Mouse (Mus musculus): ENCODE results near the gene Abcc10. TPM values are rescaled to one million over a fixed set of nuclear protein-coding genes. Genes with fewer than 3 reads are reported as not detected.

Abcc10 gene
- polyA plus RNA-seq, 1 experiment from 2014 or later, result 4.3 TPM

GRCm38 (mm10) chr17:46310515-46310914 lies 17.6 kb downstream of the Abcc10 start:
- no peaks in the 10 kb centered on the region for H3K36me3 ChIP-seq
- no peak for ATAC-seq (replicated peaks; ENCODE audit: insufficient number of reproducible peaks, insufficient read depth, low FRiP score, low read depth)
- H3K4me3 ChIP-seq, result no peak overlapping the region
- H3K27me3 ChIP-seq, result no peaks in the 10 kb centered on the region
- WGBS, result 79% methylated on average over 10 of the region's 10 CpGs
- peaks cover 8% of the 10 kb centered on the region for H3K4me1 ChIP-seq (replicated peaks)
- no peak overlapping the region for H3K27ac ChIP-seq
- H3K9me3 ChIP-seq (replicated peaks), result no peaks in the 10 kb centered on the region
- H3K9ac ChIP-seq, result no peak overlapping the region
- H3K4me2 ChIP-seq, result no peak overlapping the region

GRCm38 (mm10) chr17:46309835-46310234 lies 18.3 kb downstream of the Abcc10 start:
- 39% methylated on average over 12 of the region's 12 CpGs for WGBS
- Histone ChIP-seq H3K4me3 (no peak overlapping the region), H3K27ac (0 out of 2 replicates have a peak overlapping the region, but pooled peaks have one; percentile 35), H3K27me3 (no peaks in the 10 kb centered on the region), H3K4me2 (no peak overlapping the region), H3K36me3 (no peaks in the 10 kb centered on the region), H3K9ac (no peak overlapping the region), H3K4me1 (replicated peaks) (peaks cover 8% of the 10 kb centered on the region), H3K9me3 (replicated peaks) (no peaks in the 10 kb centered on the region)
- peak; percentile 76; the same call in 1 of the 2 replicates for ATAC-seq (replicated peaks; ENCODE audit: insufficient number of reproducible peaks, insufficient read depth, low FRiP score, low read depth)

- ATAC-seq (replicated peaks; ENCODE audit: insufficient number of reproducible peaks, insufficient read depth, low FRiP score, low read depth), result no peak
- no peak overlapping the region for H3K9ac ChIP-seq
- no peaks in the 10 kb centered on the region for H3K9me3 ChIP-seq (replicated peaks)
- no peak overlapping the region for H3K27ac ChIP-seq
- no peaks in the 10 kb centered on the region for H3K36me3 ChIP-seq
- H3K4me3 ChIP-seq, result no peak overlapping the region
- H3K4me1 ChIP-seq (replicated peaks), result peaks cover 8% of the 10 kb centered on the region
- no peak overlapping the region for H3K4me2 ChIP-seq
- no peaks in the 10 kb centered on the region for H3K27me3 ChIP-seq
- 91% methylated on average over 15 of the region's 15 CpGs for WGBS
Measured at GRCm38 (mm10) chr17:46306956-46307355, 21.2 kb downstream of the Abcc10 start.

GRCm38 (mm10) chr17:46304184-46304583 lies 24.0 kb downstream of the Abcc10 start:
- Histone ChIP-seq H3K4me3 (no peak overlapping the region), H3K27ac (no peak overlapping the region), H3K27me3 (peaks cover 13% of the 10 kb centered on the region), H3K36me3 (no peaks in the 10 kb centered on the region), H3K4me1 (replicated peaks) (no peaks in the 10 kb centered on the region; the same call in 1 of the 2 replicates), H3K9me3 (replicated peaks) (no peaks in the 10 kb centered on the region), H3K9ac (no peak overlapping the region), H3K4me2 (no peak overlapping the region)
- 92% methylated on average over 9 of the region's 9 CpGs for WGBS
- ATAC-seq (replicated peaks; ENCODE audit: insufficient number of reproducible peaks, insufficient read depth, low FRiP score, low read depth), result no peak

- H3K4me3 ChIP-seq, result no peak overlapping the region
- H3K4me1 ChIP-seq (replicated peaks), result peaks cover 17% of the 10 kb centered on the region
- WGBS, result 65% methylated on average over 12 of the region's 12 CpGs
- H3K27me3 ChIP-seq, result peaks cover 35% of the 10 kb centered on the region
- H3K9me3 ChIP-seq (replicated peaks), result no peaks in the 10 kb centered on the region
- no peak for ATAC-seq (replicated peaks; ENCODE audit: insufficient number of reproducible peaks, insufficient read depth, low FRiP score, low read depth)
- H3K4me2 ChIP-seq, result no peak overlapping the region
- no peaks in the 10 kb centered on the region for H3K36me3 ChIP-seq
- H3K9ac ChIP-seq, result no peak overlapping the region
- no peak overlapping the region for H3K27ac ChIP-seq
Measured at GRCm38 (mm10) chr17:46301892-46302291, 26.3 kb downstream of the Abcc10 start.

GRCm38 (mm10) chr17:46298220-46298913 lies 29.8 kb downstream of the Abcc10 start:
- under 1% methylated on average over 48 of the region's 48 CpGs for WGBS
- Histone ChIP-seq H3K27ac (no peak overlapping the region), H3K27me3 (peaks cover 63% of the 10 kb centered on the region), H3K9ac (peak overlapping the region; percentile 66), H3K9me3 (replicated peaks) (no peaks in the 10 kb centered on the region), H3K36me3 (no peaks in the 10 kb centered on the region), H3K4me1 (replicated peaks) (peaks cover 17% of the 10 kb centered on the region), H3K4me3 (peak overlapping the region; percentile 66), H3K4me2 (peak overlapping the region; percentile 100)
- peak; percentile 55; the same call in 1 of the 2 replicates for ATAC-seq (replicated peaks; ENCODE audit: insufficient number of reproducible peaks, insufficient read depth, low FRiP score, low read depth)

- Histone ChIP-seq H3K4me1 (replicated peaks) (peaks cover 17% of the 10 kb centered on the region), H3K4me3 (peak within 1 kb of the TSS; percentile 66), H3K27me3 (peaks cover 69% of the 10 kb centered on the region), H3K4me2 (peak within 1 kb of the TSS; percentile 100), H3K9ac (peak within 1 kb of the TSS; percentile 66), H3K27ac (no peak within 1 kb of the TSS), H3K36me3 (no peaks in the 10 kb centered on the region), H3K9me3 (replicated peaks) (no peaks in the 10 kb centered on the region)
- ATAC-seq (replicated peaks; ENCODE audit: insufficient number of reproducible peaks, insufficient read depth, low FRiP score, low read depth), result peak; percentile 18; the same call in 1 of the 2 replicates
- WGBS, result under 1% methylated on average over 78 of the region's 86 CpGs
Measured at GRCm38 (mm10) chr17:46297364-46298219, 30.6 kb downstream of the Abcc10 start, which contains the start of gene Dlk2. TSS of gene Dlk2 (plus strand) at chr17:46297421.

- Histone ChIP-seq H3K4me1 (replicated peaks) (peaks cover 17% of the 10 kb centered on the region), H3K9ac (peak overlapping the region; percentile 66), H3K27me3 (peaks cover 69% of the 10 kb centered on the region), H3K4me3 (peak overlapping the region; percentile 66), H3K9me3 (replicated peaks) (no peaks in the 10 kb centered on the region), H3K27ac (no peak overlapping the region), H3K36me3 (no peaks in the 10 kb centered on the region), H3K4me2 (peak overlapping the region; percentile 100)
- ATAC-seq (replicated peaks; ENCODE audit: insufficient number of reproducible peaks, insufficient read depth, low FRiP score, low read depth), result no peak
- 11% methylated on average over 6 of the region's 6 CpGs for WGBS
Measured at GRCm38 (mm10) chr17:46297028-46297363, 31.2 kb downstream of the Abcc10 start.

GRCm38 (mm10) chr17:46296601-46297000 lies 31.6 kb downstream of the Abcc10 start:
- Histone ChIP-seq H3K4me2 (no peak overlapping the region), H3K4me3 (peak overlapping the region; percentile 66; the same call in 1 of the 2 replicates), H3K27me3 (peaks cover 69% of the 10 kb centered on the region), H3K27ac (no peak overlapping the region), H3K9ac (no peak overlapping the region), H3K9me3 (replicated peaks) (no peaks in the 10 kb centered on the region), H3K4me1 (replicated peaks) (peaks cover 17% of the 10 kb centered on the region), H3K36me3 (no peaks in the 10 kb centered on the region)
- ATAC-seq (replicated peaks; ENCODE audit: insufficient number of reproducible peaks, insufficient read depth, low FRiP score, low read depth), result no peak
- WGBS, result 43% methylated on average over 6 of the region's 6 CpGs

GRCm38 (mm10) chr17:46287678-46288095 lies 40.5 kb downstream of the Abcc10 start:
- Histone ChIP-seq H3K9me3 (replicated peaks) (no peaks in the 10 kb centered on the region), H3K27me3 (no peaks in the 10 kb centered on the region), H3K9ac (no peak overlapping the region), H3K4me2 (no peak overlapping the region), H3K27ac (peak overlapping the region; percentile 11; the same call in 1 of the 2 replicates), H3K4me1 (replicated peaks) (peaks cover 11% of the 10 kb centered on the region), H3K4me3 (no peak overlapping the region), H3K36me3 (no peaks in the 10 kb centered on the region)
- WGBS, result 49% methylated on average over 11 of the region's 11 CpGs
- ATAC-seq (replicated peaks; ENCODE audit: insufficient number of reproducible peaks, insufficient read depth, low FRiP score, low read depth), result peak; percentile 70

- H3K4me1 ChIP-seq (replicated peaks), result peaks cover 28% of the 10 kb centered on the region
- no peak overlapping the region for H3K4me2 ChIP-seq
- H3K27me3 ChIP-seq, result no peaks in the 10 kb centered on the region
- H3K9me3 ChIP-seq (replicated peaks), result no peaks in the 10 kb centered on the region
- no peaks in the 10 kb centered on the region for H3K36me3 ChIP-seq
- WGBS, result 51% methylated on average over 6 of the region's 6 CpGs
- no peak overlapping the region for H3K4me3 ChIP-seq
- H3K27ac ChIP-seq, result no peak overlapping the region
- no peak for ATAC-seq (replicated peaks; ENCODE audit: insufficient number of reproducible peaks, insufficient read depth, low FRiP score, low read depth)
- no peak overlapping the region for H3K9ac ChIP-seq
Measured at GRCm38 (mm10) chr17:46285407-46285806, 42.7 kb downstream of the Abcc10 start.

All from heart, embryonic 15.5 days (tissue).